Mouse (Mus musculus): ENCODE results near the gene Slc36a1. TPM values are rescaled to one million over a fixed set of nuclear protein-coding genes. Genes with fewer than 3 reads are reported as not detected.

Gene Slc36a1
- polyA plus RNA-seq (2012; rRNA removed) = 5.8 and 8.1 TPM in 2 replicates

DNA sequence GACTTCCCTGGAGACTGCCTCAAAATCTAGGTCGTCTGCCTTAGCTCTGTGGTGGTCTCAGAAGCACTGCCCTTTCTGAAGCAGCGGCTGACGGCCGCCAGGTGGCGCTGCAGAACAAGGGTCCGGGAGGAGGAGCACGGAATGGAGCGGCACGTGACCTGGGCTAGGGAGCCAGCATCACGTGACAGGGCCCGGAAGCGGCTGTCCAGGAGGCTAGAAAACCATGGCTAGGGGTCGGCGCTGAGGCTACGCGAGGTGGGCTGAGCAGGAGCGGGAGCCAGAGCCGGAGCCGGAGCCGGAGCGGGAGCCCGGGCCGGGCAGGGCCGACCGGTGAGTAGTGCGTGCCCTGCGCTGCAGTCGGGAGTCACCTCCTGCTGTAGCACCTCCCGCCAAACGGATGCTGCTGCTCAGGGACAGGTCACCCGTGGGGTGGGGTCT lies at the start of gene Slc36a1:
Slc36a1 (plus strand) TSS at position 192 of the 438 bp plus-strand sequence.

DNA sequence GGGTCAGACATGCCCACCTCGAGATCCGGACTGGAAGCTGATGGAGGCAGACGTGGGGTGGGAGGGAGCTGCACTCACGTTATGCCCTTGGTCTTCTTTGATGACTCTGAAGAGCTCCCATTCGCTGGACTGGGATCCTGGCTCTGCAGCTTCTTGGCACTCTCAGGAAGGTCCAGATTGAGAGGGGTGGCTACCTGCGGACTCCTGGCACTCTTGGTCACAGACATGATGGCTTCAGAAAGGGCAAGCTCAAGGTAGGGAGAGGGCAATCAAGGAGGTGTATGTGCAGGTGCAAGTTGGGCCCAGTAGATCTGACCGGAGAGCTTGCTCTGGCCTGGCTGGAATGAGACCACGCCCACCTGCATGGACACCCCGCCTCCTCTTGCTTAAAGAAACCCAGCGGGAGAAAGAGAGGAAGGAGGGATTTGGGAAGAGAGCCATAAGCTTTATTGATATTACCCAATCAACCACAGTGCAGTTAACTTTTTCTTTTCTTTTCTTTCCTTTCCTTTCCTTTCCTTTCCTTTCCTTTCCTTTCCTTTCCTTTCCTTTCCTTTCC lies 19.3 kb upstream of the Slc36a1 start, which contains the start of gene Slc36a2:
Slc36a2 (minus strand) TSS at position 345 of the 559 bp plus-strand sequence.

Other genes with a start within 250 kb of the Slc36a1 start
- gene Tnip1, start 241.4 kb upstream of the Slc36a1 start, polyA plus RNA-seq (2012; rRNA removed) = 4.5 and 5.4 TPM in 2 replicates
- gene Anxa6, start 170.9 kb upstream of the Slc36a1 start, polyA plus RNA-seq (2012; rRNA removed) = 24.1 and 25.6 TPM in 2 replicates
- gene Ccdc69, start 126.2 kb upstream of the Slc36a1 start, polyA plus RNA-seq (2012; rRNA removed) = 0.81 and 1.1 TPM in 2 replicates
- 4.3 and 5.5 TPM in 2 replicates for gene Gm2a, start 106.2 kb upstream of the Slc36a1 start, polyA plus RNA-seq (2012; rRNA removed)
- not detected in 2 replicates for gene Slc36a3, start 52.6 kb upstream of the Slc36a1 start, polyA plus RNA-seq (2012; rRNA removed)
- gene Slc36a2, start 19.3 kb upstream of the Slc36a1 start, polyA plus RNA-seq (2012; rRNA removed) = 12.2 and 14.8 TPM in 2 replicates
- not detected in 2 replicates for gene Fat2, start 132.2 kb downstream of the Slc36a1 start, polyA plus RNA-seq (2012; rRNA removed)
- gene Sparc, start 218.8 kb downstream of the Slc36a1 start, polyA plus RNA-seq (2012; rRNA removed) = 58.6 and 74.5 TPM in 2 replicates